Mouse (Mus musculus) neural tube, embryonic 13.5 days (tissue): ENCODE results near the gene Stra6l. TPM values are rescaled to one million over a fixed set of nuclear protein-coding genes. Genes with fewer than 3 reads are reported as not detected.

Source experiments
- ATAC-seq: fragments of 200-750 bp; cut with Nextera tagmentation; 2 replicates; pipeline ENCODE4 v1.8.0; 2017; ENCODE audit warnings: low read depth, mild to moderate bottlenecking, moderate TSS enrichment, moderate library complexity
- H3K27ac ChIP-seq: fragments of 300-500 bp; sonication (generic); replicated peaks from 2 replicates; pipeline ENCODE4 v1.5.1; 2015; ENCODE audit warnings: moderate library complexity, mild to moderate bottlenecking, inconsistent platforms
- H3K27me3 ChIP-seq: fragments of 300-500 bp; sonication (generic); 2 replicates; pipeline ENCODE4 v1.6.1; 2015; ENCODE audit warnings: mild to moderate bottlenecking, inconsistent platforms
- H3K36me3 ChIP-seq: fragments of 300-500 bp; sonication (generic); 2 replicates; pipeline ENCODE4 v1.6.1; 2015; ENCODE audit warnings: mild to moderate bottlenecking, inconsistent platforms
- H3K4me1 ChIP-seq: fragments of 300-500 bp; sonication (generic); replicated peaks from 2 replicates; pipeline ENCODE4 v1.6.1; 2015; ENCODE audit warnings: inconsistent platforms
- H3K4me2 ChIP-seq: fragments of 300-500 bp; sonication (generic); 2 replicates; pipeline ENCODE4 v1.6.1; 2015; ENCODE audit warnings: inconsistent platforms, mild to moderate bottlenecking, moderate library complexity
- H3K4me3 ChIP-seq: fragments of 300-500 bp; sonication (generic); 2 replicates; pipeline ENCODE4 v1.5.1; 2015; ENCODE audit warnings: mild to moderate bottlenecking, inconsistent platforms
- H3K9ac ChIP-seq: fragments of 300-500 bp; sonication (generic); 2 replicates; pipeline ENCODE4 v1.6.1; 2015; ENCODE audit warnings: moderate library complexity, mild to moderate bottlenecking, inconsistent platforms
- H3K9me3 ChIP-seq: fragments of 300-500 bp; sonication (generic); 2 replicates; pipeline ENCODE4 v1.6.1; 2016; ENCODE audit warnings: inconsistent platforms
- WGBS: fragments of 180-500 bp; shearing (Covaris S2); methylation state at CpG from one replicate; pipeline ENCODE4 v1.1.7; 2015; 5-methylcytosine and 5-hydroxymethylcytosine counted together
- polyA plus RNA-seq: library from polyadenylated mRNA; unstranded; fragments of >200 nt; fragmentation: Nextera tagmentation; extraction: Ambion mirVana; gene quantifications from 2 replicates; pipeline ENCODE4 v1.2.1, GENCODE M21; 2015

The Stra6l gene
- polyA plus RNA-seq, result 4.5 and 4.7 TPM in 2 replicates

DNA sequence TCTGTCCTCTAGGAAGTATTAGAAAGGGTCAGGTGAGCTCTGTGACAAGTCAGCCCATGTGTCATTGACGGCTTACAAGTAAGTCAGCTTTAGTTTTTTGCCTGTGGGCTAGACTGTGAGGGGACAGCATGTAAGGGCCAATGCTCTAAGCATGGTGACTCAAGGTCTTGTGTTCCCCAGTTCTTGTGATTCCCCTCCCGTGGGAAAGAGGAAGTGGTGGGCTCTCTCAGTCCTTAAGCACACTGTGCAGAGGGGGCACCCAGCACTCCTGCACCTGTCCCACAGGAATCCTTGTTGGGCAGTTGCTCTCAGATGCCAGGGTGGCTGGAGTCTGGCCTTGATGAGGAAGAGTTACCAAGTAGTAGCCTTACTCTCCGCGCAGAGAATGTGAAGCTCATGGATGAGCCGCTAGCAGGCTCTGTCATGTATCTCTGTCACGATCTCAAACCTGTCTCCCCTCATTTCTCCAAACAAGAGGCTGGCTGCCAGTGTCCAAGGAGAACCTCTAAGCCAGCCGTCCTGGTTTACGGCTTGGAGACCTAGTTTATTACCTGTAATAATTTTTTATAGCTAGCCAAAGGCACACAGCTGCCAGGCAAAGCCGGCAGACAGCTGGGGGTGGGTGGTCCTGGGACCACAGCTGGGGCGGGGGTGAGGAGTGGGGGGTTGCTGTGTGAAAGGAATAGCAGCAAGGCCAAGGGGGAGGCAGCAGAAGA lies at the start of gene Stra6l:
Gene Stra6l, plus strand, starts transcription at position 556 of the 716 bp plus-strand sequence.
- 22% methylated on average over 10 of the region's 10 CpGs for WGBS
- Histone ChIP-seq H3K4me2 (peak within 1 kb of the TSS; percentile 27), H3K4me1 (peaks cover 40% of the 10 kb centered on the region), H3K9ac (0 out of 2 replicates have a peak within 1 kb of the TSS, but pooled peaks have one; percentile 26), H3K36me3 (no peaks in the 10 kb centered on the region), H3K27me3 (0 out of 2 replicates have a peak, but pooled peaks cover 2% of the 10 kb centered on the region), H3K4me3 (peak within 1 kb of the TSS; percentile 15; the same call in 1 of the 2 replicates), H3K27ac (peak within 1 kb of the TSS; percentile 61), H3K9me3 (no peaks in the 10 kb centered on the region)
- peak; percentile 13 for ATAC-seq

GRCm38 (mm10) chr4:45798964-45799363 lies 49.5 kb upstream of the Stra6l start, which contains the start of gene Aldh1b1:
Gene Aldh1b1, plus strand, starts transcription at chr4:45799022.
- H3K4me1 ChIP-seq, result peaks cover 33% of the 10 kb centered on the region
- ATAC-seq, result peak; percentile 82
- peak within 1 kb of the TSS; percentile 70 for H3K27ac ChIP-seq

GRCm38 (mm10) chr4:45799956-45800537 lies 48.4 kb upstream of the Stra6l start:
- H3K27me3 ChIP-seq, result no peaks in the 10 kb centered on the region
- H3K9me3 ChIP-seq, result no peaks in the 10 kb centered on the region
- peak overlapping the region; percentile 75 for H3K4me2 ChIP-seq
- H3K9ac ChIP-seq, result no peak overlapping the region
- H3K27ac ChIP-seq, result 0 out of 2 replicates have a peak overlapping the region, but pooled peaks have one; percentile 70
- H3K4me3 ChIP-seq, result no peak overlapping the region
- H3K4me1 ChIP-seq, result peaks cover 33% of the 10 kb centered on the region
- H3K36me3 ChIP-seq, result peaks cover 10% of the 10 kb centered on the region
- WGBS, result 21% methylated on average over 3 of the region's 3 CpGs
- ATAC-seq, result no peak

More at GRCm38 (mm10) chr4:45798964-45799363, 49.5 kb upstream of the Stra6l start, which contains the start of gene Aldh1b1:
- Histone ChIP-seq H3K36me3 (peaks cover 10% of the 10 kb centered on the region), H3K9ac (peak within 1 kb of the TSS; percentile 79), H3K9me3 (no peaks in the 10 kb centered on the region), H3K4me2 (peak within 1 kb of the TSS; percentile 75), H3K4me3 (peak within 1 kb of the TSS; percentile 50), H3K27me3 (no peaks in the 10 kb centered on the region)
- under 1% methylated on average over 26 of the region's 26 CpGs for WGBS

GRCm38 (mm10) chr4:45802900-45803299 lies 45.6 kb upstream of the Stra6l start:
- peaks cover 30% of the 10 kb centered on the region for H3K4me1 ChIP-seq
- peaks cover 16% of the 10 kb centered on the region for H3K36me3 ChIP-seq
- no peaks in the 10 kb centered on the region for H3K27me3 ChIP-seq
- H3K4me2 ChIP-seq, result no peak overlapping the region
- H3K9me3 ChIP-seq, result no peaks in the 10 kb centered on the region
- H3K9ac ChIP-seq, result no peak overlapping the region
- H3K4me3 ChIP-seq, result no peak overlapping the region
- no peak overlapping the region for H3K27ac ChIP-seq
- ATAC-seq, result no peak
- WGBS, result 88% methylated on average over 14 of the region's 14 CpGs

- peak; percentile 52; the same call in 1 of the 2 replicates for ATAC-seq
Measured at GRCm38 (mm10) chr4:45808034-45808433, 40.4 kb upstream of the Stra6l start.

DNA sequence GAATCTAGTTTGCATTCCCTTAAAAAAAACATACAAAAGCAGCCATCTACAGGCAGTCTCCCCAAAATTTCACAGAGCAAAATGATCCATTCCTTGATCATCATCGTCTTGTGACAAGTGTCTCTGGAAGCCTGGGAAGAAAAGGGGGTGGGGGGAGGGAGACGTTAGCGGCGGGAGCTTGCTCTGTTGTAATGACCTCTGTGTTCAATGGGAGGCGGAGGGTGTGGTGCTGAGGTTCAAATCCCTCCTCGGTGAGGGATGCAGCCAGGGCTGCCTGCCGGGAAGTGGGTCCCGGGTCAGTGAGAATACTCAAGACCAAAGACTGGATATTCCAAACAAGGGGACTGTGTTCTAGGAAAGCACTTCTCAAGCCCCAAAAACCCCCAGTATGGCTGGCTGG lies 37.2 kb upstream of the Stra6l start:
- WGBS, result 20% methylated on average over 8 of the region's 8 CpGs
- no peak overlapping the region for H3K27ac ChIP-seq
- no peaks in the 10 kb centered on the region for H3K27me3 ChIP-seq
- no peak overlapping the region for H3K4me2 ChIP-seq
- peaks cover 25% of the 10 kb centered on the region for H3K4me1 ChIP-seq
- H3K9ac ChIP-seq, result no peak overlapping the region
- H3K9me3 ChIP-seq, result no peaks in the 10 kb centered on the region
- H3K4me3 ChIP-seq, result no peak overlapping the region
- peaks cover 58% of the 10 kb centered on the region for H3K36me3 ChIP-seq
- ATAC-seq, result no peak

More at GRCm38 (mm10) chr4:45808034-45808433, 40.4 kb upstream of the Stra6l start:
- H3K27ac ChIP-seq, result peak overlapping the region; percentile 3; the same call in 1 of the 2 replicates
- no peak overlapping the region for H3K4me2 ChIP-seq
- WGBS, result 34% methylated on average over 7 of the region's 7 CpGs
- H3K9me3 ChIP-seq, result no peaks in the 10 kb centered on the region
- H3K4me1 ChIP-seq, result peaks cover 15% of the 10 kb centered on the region
- no peak overlapping the region for H3K4me3 ChIP-seq
- no peak overlapping the region for H3K9ac ChIP-seq
- peaks cover 48% of the 10 kb centered on the region for H3K36me3 ChIP-seq
- no peaks in the 10 kb centered on the region for H3K27me3 ChIP-seq

- no peak overlapping the region for H3K4me2 ChIP-seq
- peaks cover 53% of the 10 kb centered on the region for H3K4me1 ChIP-seq
- H3K4me3 ChIP-seq, result no peak overlapping the region
- no peak overlapping the region for H3K9ac ChIP-seq
- no peak for ATAC-seq
- 25% methylated on average over 7 of the region's 7 CpGs for WGBS
- H3K27ac ChIP-seq, result no peak overlapping the region
- no peaks in the 10 kb centered on the region for H3K9me3 ChIP-seq
- no peaks in the 10 kb centered on the region for H3K27me3 ChIP-seq
- H3K36me3 ChIP-seq, result peaks cover 45% of the 10 kb centered on the region
Measured at GRCm38 (mm10) chr4:45815542-45815941, 32.9 kb upstream of the Stra6l start.

DNA sequence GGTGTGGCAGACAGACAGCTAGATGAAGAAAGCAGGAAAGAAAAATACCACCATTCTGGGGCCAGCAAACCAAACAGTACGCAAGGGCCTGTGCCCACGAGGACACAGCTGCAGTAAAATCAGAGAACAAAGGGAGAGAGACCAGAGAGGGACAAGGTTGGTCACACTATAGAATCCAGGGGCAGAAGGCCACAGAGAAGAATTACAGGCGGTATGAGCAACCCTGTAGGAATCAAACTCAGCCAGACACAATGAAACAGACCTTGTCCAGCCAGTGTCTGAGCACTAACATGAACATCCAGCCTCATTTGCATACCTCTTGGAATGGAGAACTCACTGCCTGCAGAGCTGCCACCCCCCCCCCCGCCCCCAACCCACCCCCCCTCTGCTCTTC lies 29.7 kb upstream of the Stra6l start:
- WGBS, result 13% methylated on average over 3 of the region's 4 CpGs
- Histone ChIP-seq H3K27me3 (no peaks in the 10 kb centered on the region), H3K4me1 (peaks cover 85% of the 10 kb centered on the region), H3K9ac (peak overlapping the region; percentile 64), H3K4me2 (peak overlapping the region; percentile 52), H3K27ac (peak overlapping the region; percentile 97), H3K36me3 (peaks cover 20% of the 10 kb centered on the region), H3K4me3 (peak overlapping the region; percentile 18; the same call in 1 of the 2 replicates), H3K9me3 (no peaks in the 10 kb centered on the region)
- ATAC-seq, result peak; percentile 17; the same call in 1 of the 2 replicates

GRCm38 (mm10) chr4:45819208-45819931 lies 29.1 kb upstream of the Stra6l start:
- Histone ChIP-seq H3K4me2 (peak overlapping the region; percentile 52), H3K4me1 (peaks cover 90% of the 10 kb centered on the region), H3K4me3 (peak overlapping the region; percentile 18), H3K36me3 (peaks cover 14% of the 10 kb centered on the region), H3K9me3 (no peaks in the 10 kb centered on the region), H3K27me3 (0 out of 2 replicates have a peak, but pooled peaks cover 2% of the 10 kb centered on the region), H3K9ac (peak overlapping the region; percentile 64), H3K27ac (peak overlapping the region; percentile 97)
- peak; percentile 80 for ATAC-seq
- under 1% methylated on average over 17 of the region's 17 CpGs for WGBS

DNA sequence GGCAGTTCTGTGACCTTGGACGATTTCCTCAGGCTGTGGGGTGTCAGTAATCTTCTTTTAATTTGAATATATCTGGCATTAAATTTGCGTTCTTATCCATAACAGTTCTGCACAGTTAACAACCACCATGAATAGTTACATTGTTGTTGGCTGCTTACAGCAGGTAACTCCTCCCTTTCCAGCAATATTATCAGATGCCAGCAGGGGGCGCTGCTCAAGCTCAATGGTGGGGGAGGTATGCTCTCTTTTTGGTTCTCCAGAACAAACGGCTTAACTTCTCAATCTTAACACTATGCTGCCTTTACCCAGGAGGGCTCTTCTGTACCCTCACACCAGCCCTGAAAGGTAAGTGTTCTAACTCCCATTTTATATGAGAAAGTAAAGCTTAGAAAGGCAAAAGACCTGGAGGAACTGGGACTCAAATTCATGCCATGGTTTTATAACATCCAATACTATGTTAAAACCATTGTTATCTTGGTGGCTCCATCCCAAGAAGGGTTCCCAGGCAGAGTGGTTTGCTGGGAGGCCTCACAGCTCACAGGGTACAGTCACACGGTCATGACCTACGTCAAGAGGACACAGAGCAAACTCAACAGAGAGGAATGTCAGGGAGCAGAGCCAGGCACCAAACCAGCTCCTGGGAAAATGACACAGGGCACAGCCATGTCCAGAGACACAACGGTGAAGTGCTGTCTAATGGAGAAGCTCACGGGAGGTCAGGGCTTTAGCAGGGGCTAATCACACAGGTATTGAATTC lies 28.2 kb upstream of the Stra6l start:
- WGBS, result 37% methylated on average over 8 of the region's 8 CpGs
- ATAC-seq, result no peak

GRCm38 (mm10) chr4:45821995-45822394 lies 26.5 kb upstream of the Stra6l start:
- peaks cover 96% of the 10 kb centered on the region for H3K4me1 ChIP-seq
- H3K9ac ChIP-seq, result no peak overlapping the region
- 26% methylated on average over 3 of the region's 3 CpGs for whole genome bisulfite sequencing
- H3K9me3 ChIP-seq, result no peaks in the 10 kb centered on the region
- H3K4me3 ChIP-seq, result no peak overlapping the region
- H3K27me3 ChIP-seq, result peaks cover 24% of the 10 kb centered on the region
- no peak for ATAC-seq
- peak overlapping the region; percentile 97 for H3K27ac ChIP-seq
- peak overlapping the region; percentile 13 for H3K4me2 ChIP-seq
- H3K36me3 ChIP-seq, result 0 out of 2 replicates have a peak, but pooled peaks cover 5% of the 10 kb centered on the region

More for the DNA sequence above, 28.2 kb upstream of the Stra6l start:
- H3K27me3 ChIP-seq, result peaks cover 8% of the 10 kb centered on the region
- H3K4me3 ChIP-seq, result peak overlapping the region; percentile 18
- peaks cover 6% of the 10 kb centered on the region; the same call in 1 of the 2 replicates for H3K36me3 ChIP-seq
- peaks cover 99% of the 10 kb centered on the region for H3K4me1 ChIP-seq
- H3K27ac ChIP-seq, result peak overlapping the region; percentile 97
- no peaks in the 10 kb centered on the region for H3K9me3 ChIP-seq
- H3K4me2 ChIP-seq, result peak overlapping the region; percentile 52
- H3K9ac ChIP-seq, result peak overlapping the region; percentile 64
